Mouse (Mus musculus) hindbrain, embryonic 16.5 days (tissue): Measurements from ENCODE around the gene Tagln3. TPM values are rescaled to one million over a fixed set of nuclear protein-coding genes. Genes with fewer than 3 reads are reported as not detected.
A peak's percentile ranks its signal among the peaks of the same experiment; 100 is the strongest.

ENCODE experiments used
- ATAC-seq: fragments of 200-750 bp; cut with Nextera tagmentation; 2 replicates; pipeline ENCODE4 v1.8.0; 2017; ENCODE audit warnings: moderate TSS enrichment, moderate library complexity
- H3K27ac ChIP-seq: fragments of 300-500 bp; sonication (generic); 2 replicates; pipeline ENCODE4 v1.5.1; 2014; ENCODE audit warnings: low read depth, mild to moderate bottlenecking, control low read depth, low read length, moderate library complexity
- H3K27me3 ChIP-seq: fragments of 300-500 bp; sonication (generic); replicated peaks from 2 replicates; pipeline ENCODE4 v1.6.1; 2014; ENCODE audit warnings: low read length; ENCODE audit not compliant: control insufficient read depth, insufficient read depth
- H3K36me3 ChIP-seq: fragments of 300-500 bp; sonication (generic); 2 replicates; pipeline ENCODE4 v1.6.1; 2014; ENCODE audit warnings: mild to moderate bottlenecking, low read length, moderate library complexity, mixed read lengths; ENCODE audit not compliant: control insufficient read depth, insufficient read depth
- H3K4me1 ChIP-seq: fragments of 300-500 bp; sonication (generic); 2 replicates; pipeline ENCODE4 v1.6.1; 2014; ENCODE audit warnings: low read depth, low read length; ENCODE audit not compliant: control insufficient read depth, insufficient read depth
- H3K4me2 ChIP-seq: fragments of 300-500 bp; sonication (generic); 2 replicates; pipeline ENCODE4 v1.6.1; 2014; ENCODE audit warnings: mild to moderate bottlenecking, low read length, control low read depth, moderate library complexity
- H3K4me3 ChIP-seq: fragments of 300-500 bp; sonication (generic); 2 replicates; pipeline ENCODE4 v1.5.1; 2014; ENCODE audit warnings: mild to moderate bottlenecking, low read length, control low read depth, moderate library complexity
- H3K9ac ChIP-seq: fragments of 300-500 bp; sonication (generic); 2 replicates; pipeline ENCODE4 v1.6.1; 2014; ENCODE audit warnings: low read depth, mild to moderate bottlenecking, control low read depth, low read length, moderate library complexity
- H3K9me3 ChIP-seq: fragments of 300-500 bp; sonication (generic); 2 replicates; pipeline ENCODE4 v1.6.1; 2014; ENCODE audit warnings: mild to moderate bottlenecking, low read length, moderate library complexity; ENCODE audit not compliant: control insufficient read depth
- WGBS: fragments of 180-500 bp; shearing (Covaris S2); extraction: QIAGEN DNeasy Blood & Tissue Kit; methylation state at CpG from one replicate; pipeline ENCODE4 v1.1.7; 2014; 5-methylcytosine and 5-hydroxymethylcytosine counted together
- polyA plus RNA-seq: library from polyadenylated mRNA; unstranded; fragments of >200 nt; fragmentation: Nextera tagmentation; extraction: Ambion mirVana; gene quantifications from 2 replicates; pipeline ENCODE4 v1.2.1, GENCODE M21; 2015

Tagln3 gene
- polyA plus RNA-seq, 1 experiment from 2014 or later, result 438 TPM

- Histone ChIP-seq H3K36me3 (no peaks in the 10 kb centered on the region), H3K9me3 (no peaks in the 10 kb centered on the region), H3K9ac (no peak overlapping the region), H3K4me3 (no peak overlapping the region), H3K4me1 (peaks cover 3% of the 10 kb centered on the region; the same call in 1 of the 2 replicates), H3K4me2 (no peak overlapping the region), H3K27me3 (no peaks in the 10 kb centered on the region), H3K27ac (no peak overlapping the region)
- WGBS, result 53% methylated on average over 6 of the region's 6 CpGs
- peak; percentile 88 for ATAC-seq
Measured at GRCm38 (mm10) chr16:45697996-45698395, 26.4 kb downstream of the Tagln3 start.

- Histone ChIP-seq H3K36me3 (no peaks in the 10 kb centered on the region), H3K4me2 (no peak overlapping the region), H3K9ac (no peak overlapping the region), H3K27ac (no peak overlapping the region), H3K4me3 (no peak overlapping the region), H3K27me3 (no peaks in the 10 kb centered on the region), H3K4me1 (peaks cover 4% of the 10 kb centered on the region), H3K9me3 (no peaks in the 10 kb centered on the region)
- peak; percentile 58 for ATAC-seq
- WGBS, result 49% methylated on average over 9 of the region's 9 CpGs
Measured at GRCm38 (mm10) chr16:45695445-45696160, 28.8 kb downstream of the Tagln3 start.

- no peak within 1 kb of the TSS for H3K27ac ChIP-seq
- no peak within 1 kb of the TSS for H3K9ac ChIP-seq
- no peak for ATAC-seq
- H3K4me1 ChIP-seq, result peaks cover 8% of the 10 kb centered on the region
- H3K27me3 ChIP-seq, result no peaks in the 10 kb centered on the region
- WGBS, result 66% methylated on average over 10 of the region's 10 CpGs
- H3K4me2 ChIP-seq, result no peak within 1 kb of the TSS
- no peaks in the 10 kb centered on the region for H3K36me3 ChIP-seq
- H3K9me3 ChIP-seq, result no peaks in the 10 kb centered on the region
- no peak within 1 kb of the TSS for H3K4me3 ChIP-seq
Measured at GRCm38 (mm10) chr16:45693558-45693957, 30.9 kb downstream of the Tagln3 start, which contains the start of gene Tmprss7. Gene Tmprss7 (minus strand): TSS chr16:45693658.

GRCm38 (mm10) chr16:45692851-45693250, 31.6 kb downstream of the Tagln3 start:
- ATAC-seq, result no peak
- peaks cover 8% of the 10 kb centered on the region for H3K4me1 ChIP-seq
- no peaks in the 10 kb centered on the region for H3K36me3 ChIP-seq
- no peak overlapping the region for H3K9ac ChIP-seq
- H3K4me2 ChIP-seq, result no peak overlapping the region
- H3K4me3 ChIP-seq, result no peak overlapping the region
- H3K9me3 ChIP-seq, result no peaks in the 10 kb centered on the region
- no peaks in the 10 kb centered on the region for H3K27me3 ChIP-seq
- 35% methylated on average over 3 of the region's 3 CpGs for WGBS
- H3K27ac ChIP-seq, result no peak overlapping the region

- Histone ChIP-seq H3K9ac (no peak overlapping the region), H3K9me3 (no peaks in the 10 kb centered on the region), H3K4me3 (no peak overlapping the region), H3K4me2 (no peak overlapping the region), H3K36me3 (no peaks in the 10 kb centered on the region), H3K27ac (peak overlapping the region; percentile 9; the same call in 1 of the 2 replicates), H3K4me1 (peaks cover 5% of the 10 kb centered on the region), H3K27me3 (no peaks in the 10 kb centered on the region)
- WGBS, result 4% methylated on average over 4 of the region's 4 CpGs
- peak; percentile 83 for ATAC-seq
Measured at GRCm38 (mm10) chr16:45690178-45690577, 34.2 kb downstream of the Tagln3 start.

- Histone ChIP-seq H3K4me2 (no peak overlapping the region), H3K4me1 (peaks cover 5% of the 10 kb centered on the region), H3K27me3 (no peaks in the 10 kb centered on the region), H3K36me3 (no peaks in the 10 kb centered on the region), H3K9ac (no peak overlapping the region), H3K27ac (no peak overlapping the region), H3K4me3 (no peak overlapping the region), H3K9me3 (no peaks in the 10 kb centered on the region)
- ATAC-seq, result peak; percentile 52; the same call in 1 of the 2 replicates
- 82% methylated on average over 3 of the region's 3 CpGs for WGBS
Measured at GRCm38 (mm10) chr16:45686833-45687232, 37.6 kb downstream of the Tagln3 start.

GRCm38 (mm10) chr16:45685295-45685694, 39.1 kb downstream of the Tagln3 start:
- Histone ChIP-seq H3K27ac (no peak overlapping the region), H3K4me2 (no peak overlapping the region), H3K36me3 (no peaks in the 10 kb centered on the region), H3K9me3 (no peaks in the 10 kb centered on the region), H3K27me3 (no peaks in the 10 kb centered on the region), H3K4me1 (peaks cover under 1% of the 10 kb centered on the region; the same call in 1 of the 2 replicates), H3K4me3 (no peak overlapping the region), H3K9ac (no peak overlapping the region)
- 69% methylated on average over 3 of the region's 3 CpGs for WGBS
- 0 out of 2 replicates have a peak, but pooled peaks have one; percentile 32 for ATAC-seq

- ATAC-seq, result no peak
Measured at GRCm38 (mm10) chr16:45684815-45685214, 39.6 kb downstream of the Tagln3 start.

GRCm38 (mm10) chr16:45676462-45676861, 47.9 kb downstream of the Tagln3 start:
- WGBS, result 39% methylated on average over 1 of the region's 1 CpGs
- no peak overlapping the region for H3K4me2 ChIP-seq
- no peak overlapping the region for H3K27ac ChIP-seq
- H3K9me3 ChIP-seq, result no peaks in the 10 kb centered on the region
- no peaks in the 10 kb centered on the region for H3K36me3 ChIP-seq
- H3K4me3 ChIP-seq, result no peak overlapping the region
- no peak for ATAC-seq
- no peaks in the 10 kb centered on the region for H3K4me1 ChIP-seq
- no peak overlapping the region for H3K9ac ChIP-seq
- H3K27me3 ChIP-seq, result no peaks in the 10 kb centered on the region

More at GRCm38 (mm10) chr16:45684815-45685214, 39.6 kb downstream of the Tagln3 start:
- no peaks in the 10 kb centered on the region for H3K4me1 ChIP-seq
- H3K4me2 ChIP-seq, result no peak overlapping the region
- H3K9me3 ChIP-seq, result no peaks in the 10 kb centered on the region
- H3K27ac ChIP-seq, result no peak overlapping the region
- H3K36me3 ChIP-seq, result no peaks in the 10 kb centered on the region
- no peaks in the 10 kb centered on the region for H3K27me3 ChIP-seq
- H3K4me3 ChIP-seq, result no peak overlapping the region
- no peak overlapping the region for H3K9ac ChIP-seq
- 14% methylated on average over 8 of the region's 8 CpGs for WGBS
